Mouse (Mus musculus): Measurements from ENCODE around the gene Krt33a. TPM values are rescaled to one million over a fixed set of nuclear protein-coding genes. Genes with fewer than 3 reads are reported as not detected.

Gene Krt33a
- polyA plus RNA-seq, 1 experiment from 2014 or later: not detected

DNA sequence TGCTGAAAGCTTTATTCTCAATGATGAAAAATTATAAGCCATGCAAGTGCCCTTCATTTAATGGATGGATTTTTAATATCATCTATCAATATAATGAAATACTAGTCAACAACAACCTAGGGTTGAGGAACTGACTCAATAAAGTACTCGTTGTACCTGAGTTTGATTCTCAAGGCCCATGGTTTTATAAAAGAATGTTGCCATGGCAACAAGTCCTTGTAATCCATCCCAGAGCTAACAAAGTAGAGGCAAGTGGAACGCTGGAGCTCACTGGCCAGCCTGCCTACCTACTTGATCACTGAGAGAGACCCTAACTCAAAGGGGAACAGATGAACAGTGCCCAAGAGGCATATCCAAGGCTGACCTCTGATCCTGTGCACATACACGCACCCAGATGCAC lies 25.4 kb downstream of the Krt33a start:
- H3K36me3 ChIP-seq (ENCODE audit: control insufficient read depth, insufficient read depth): no peaks in the 10 kb centered on the region
- H3K4me3 ChIP-seq (ENCODE audit: low read depth, low read length): no peak overlapping the region
- H3K27ac ChIP-seq (ENCODE audit: low read depth, low read length): no peak overlapping the region
- 73% methylated on average over 3 of the region's 3 CpGs for WGBS
- ATAC-seq: no peak
- H3K4me1 ChIP-seq (replicated peaks; ENCODE audit: control insufficient read depth, insufficient read depth, low read length): no peaks in the 10 kb centered on the region
- H3K9ac ChIP-seq (ENCODE audit: low read depth, low read length): no peak overlapping the region
- H3K4me2 ChIP-seq (replicated peaks; ENCODE audit: low read depth): no peak overlapping the region
- peaks cover 9% of the 10 kb centered on the region; the same call in 1 of the 2 replicates for H3K27me3 ChIP-seq (replicated peaks; ENCODE audit: control insufficient read depth, insufficient read depth, low read length)
- H3K9me3 ChIP-seq (ENCODE audit: control insufficient read depth): no peaks in the 10 kb centered on the region
- no peak for TF ChIP-seq CTCF (IDR thresholded peaks at IDR 0.05; ENCODE audit: low read depth)

DNA sequence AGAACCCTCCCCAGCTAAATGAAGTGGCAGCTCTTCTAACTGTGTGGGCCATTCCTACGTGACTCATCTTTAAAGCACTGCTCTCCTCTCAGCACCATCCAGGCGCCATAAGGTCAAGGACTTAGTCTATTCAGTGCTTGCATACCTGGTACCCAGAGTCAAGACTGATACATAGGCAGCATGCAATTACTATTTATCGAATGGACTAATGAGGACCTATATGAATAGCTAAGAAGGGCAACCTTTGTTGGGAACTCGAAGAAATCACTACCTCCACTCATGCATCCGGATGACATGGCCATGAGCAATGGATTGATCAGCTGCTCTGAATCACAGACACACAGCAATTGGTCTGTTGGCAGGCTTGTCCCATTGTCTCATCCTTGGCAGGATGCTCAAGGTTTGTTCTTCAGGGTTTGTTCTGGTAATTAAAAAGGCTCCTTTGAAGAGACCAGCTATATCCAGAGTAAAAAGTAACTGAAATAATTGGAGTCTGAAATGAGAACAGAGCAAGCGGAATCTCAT lies 26.1 kb downstream of the Krt33a start:
- no peak overlapping the region for H3K4me3 ChIP-seq (ENCODE audit: low read depth, low read length)
- H3K9me3 ChIP-seq (ENCODE audit: control insufficient read depth): no peaks in the 10 kb centered on the region
- no peaks in the 10 kb centered on the region for H3K4me1 ChIP-seq (replicated peaks; ENCODE audit: control insufficient read depth, insufficient read depth, low read length)
- no peaks in the 10 kb centered on the region for H3K36me3 ChIP-seq (ENCODE audit: control insufficient read depth, insufficient read depth)
- WGBS: 82% methylated on average over 6 of the region's 6 CpGs
- ATAC-seq: no peak
- no peak for TF ChIP-seq CTCF (IDR thresholded peaks at IDR 0.05; ENCODE audit: low read depth)
- no peak overlapping the region for H3K4me2 ChIP-seq (replicated peaks; ENCODE audit: low read depth)
- H3K27me3 ChIP-seq (replicated peaks; ENCODE audit: control insufficient read depth, insufficient read depth, low read length): peaks cover 9% of the 10 kb centered on the region; the same call in 1 of the 2 replicates
- no peak overlapping the region for H3K27ac ChIP-seq (ENCODE audit: low read depth, low read length)
- H3K9ac ChIP-seq (ENCODE audit: low read depth, low read length): no peak overlapping the region

DNA sequence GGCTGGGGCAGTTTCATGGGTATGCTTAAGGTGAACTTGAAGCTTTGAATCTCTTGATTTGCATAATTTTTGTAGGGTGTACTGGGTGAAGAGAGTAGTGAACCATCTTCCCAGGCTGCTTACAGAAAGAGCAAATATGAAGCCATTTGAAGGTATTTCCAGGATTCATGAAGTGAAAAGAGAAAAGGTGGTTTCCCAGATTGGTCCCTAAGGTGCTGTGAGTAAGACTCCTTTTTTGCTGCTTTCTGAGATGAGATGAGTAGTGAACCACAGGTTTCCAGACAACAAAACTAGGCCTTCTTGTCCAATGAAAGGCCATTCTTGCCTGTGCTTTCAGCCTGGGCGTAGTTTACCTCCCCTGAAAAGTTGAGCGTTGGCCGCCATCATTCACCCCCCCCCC lies 27.5 kb downstream of the Krt33a start:
- Histone ChIP-seq H3K4me1 (replicated peaks; ENCODE audit: control insufficient read depth, insufficient read depth, low read length) (no peaks in the 10 kb centered on the region), H3K9ac (ENCODE audit: low read depth, low read length) (no peak overlapping the region), H3K27ac (ENCODE audit: low read depth, low read length) (no peak overlapping the region), H3K4me3 (ENCODE audit: low read depth, low read length) (no peak overlapping the region), H3K27me3 (replicated peaks; ENCODE audit: control insufficient read depth, insufficient read depth, low read length) (peaks cover 9% of the 10 kb centered on the region; the same call in 1 of the 2 replicates), H3K9me3 (ENCODE audit: control insufficient read depth) (no peaks in the 10 kb centered on the region), H3K36me3 (ENCODE audit: control insufficient read depth, insufficient read depth) (no peaks in the 10 kb centered on the region), H3K4me2 (replicated peaks; ENCODE audit: low read depth) (no peak overlapping the region)
- 89% methylated on average over 3 of the region's 3 CpGs for WGBS
- TF ChIP-seq CTCF (IDR thresholded peaks at IDR 0.05; ENCODE audit: low read depth): no peak
- ATAC-seq: no peak

DNA sequence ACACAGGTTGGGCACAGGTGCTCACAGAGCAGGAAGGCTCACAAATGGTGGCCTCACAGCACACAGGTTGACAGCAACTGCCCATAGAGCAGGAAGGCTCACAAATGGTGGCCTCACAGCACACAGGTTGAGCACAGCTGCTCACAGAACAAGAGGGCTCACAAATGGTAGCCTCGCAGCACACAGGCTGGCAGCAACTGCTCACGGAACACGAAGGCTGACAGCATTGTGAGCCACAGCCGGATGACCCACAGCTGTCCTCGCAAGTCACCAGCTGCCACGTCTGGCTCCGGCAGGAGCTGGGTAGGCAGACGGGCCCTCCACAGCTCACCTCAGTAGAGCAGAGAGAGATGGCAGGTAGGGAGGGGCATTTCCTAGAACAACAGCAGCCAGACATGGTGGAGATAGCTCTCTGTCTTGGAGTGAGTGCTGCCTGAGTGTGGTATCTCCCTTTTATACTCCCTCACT lies 29.8 kb downstream of the Krt33a start, which contains the start of gene Krtap16-1:
TSS of gene Krtap16-1 (minus strand) at position 418 of the 468 bp plus-strand sequence.
- no peak for TF ChIP-seq CTCF (IDR thresholded peaks at IDR 0.05; ENCODE audit: low read depth)
- Histone ChIP-seq H3K9ac (ENCODE audit: low read depth, low read length) (no peak within 1 kb of the TSS), H3K9me3 (ENCODE audit: control insufficient read depth) (no peaks in the 10 kb centered on the region), H3K27me3 (replicated peaks; ENCODE audit: control insufficient read depth, insufficient read depth, low read length) (no peaks in the 10 kb centered on the region), H3K4me3 (ENCODE audit: low read depth, low read length) (no peak within 1 kb of the TSS), H3K27ac (ENCODE audit: low read depth, low read length) (no peak within 1 kb of the TSS), H3K4me1 (replicated peaks; ENCODE audit: control insufficient read depth, insufficient read depth, low read length) (no peaks in the 10 kb centered on the region), H3K36me3 (ENCODE audit: control insufficient read depth, insufficient read depth) (no peaks in the 10 kb centered on the region), H3K4me2 (replicated peaks; ENCODE audit: low read depth) (no peak within 1 kb of the TSS)
- no peak for ATAC-seq
- WGBS: 78% methylated on average over 8 of the region's 8 CpGs

DNA sequence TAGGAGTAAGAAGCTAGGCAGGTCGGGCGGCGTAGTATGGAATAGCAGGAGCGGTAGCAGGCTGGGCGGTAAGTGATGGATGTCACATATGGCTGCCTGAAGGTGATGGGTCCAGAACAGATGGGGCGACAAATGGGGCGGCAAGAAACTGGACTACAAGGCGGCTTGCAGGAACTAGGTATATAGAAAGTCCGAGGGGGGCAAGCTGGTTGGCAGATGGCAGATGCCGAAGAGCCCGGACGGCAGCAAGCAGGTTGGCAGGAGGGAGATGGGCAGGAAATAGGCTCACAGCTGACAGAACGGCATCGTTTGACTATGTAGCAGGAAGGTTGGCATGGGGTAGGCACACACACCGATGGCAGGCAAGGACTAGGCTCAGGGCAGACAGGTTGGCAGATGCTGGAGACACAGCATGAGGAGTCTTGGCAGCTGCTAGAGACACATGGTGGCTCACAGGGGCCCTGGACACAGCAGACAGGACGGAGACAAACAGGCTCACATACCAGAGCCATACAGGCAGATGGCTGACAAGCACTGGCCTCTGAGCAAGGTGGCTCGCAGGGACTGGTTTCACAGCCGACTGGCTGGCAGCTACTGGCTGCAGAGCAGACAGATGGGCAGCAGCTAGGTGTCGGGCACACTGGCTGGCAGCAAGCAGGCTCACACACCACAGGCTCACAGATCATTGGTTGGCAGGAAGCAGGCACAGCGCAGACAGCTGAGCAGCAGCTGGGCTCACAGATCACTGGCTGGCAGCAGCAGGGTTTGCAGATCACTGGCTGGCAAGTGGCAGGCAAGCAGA lies 30.5 kb downstream of the Krt33a start:
- H3K4me1 ChIP-seq (replicated peaks; ENCODE audit: control insufficient read depth, insufficient read depth, low read length): no peaks in the 10 kb centered on the region
- H3K27me3 ChIP-seq (replicated peaks; ENCODE audit: control insufficient read depth, insufficient read depth, low read length): no peaks in the 10 kb centered on the region
- no peak overlapping the region for H3K9ac ChIP-seq (ENCODE audit: low read depth, low read length)
- 78% methylated on average over 20 of the region's 20 CpGs for WGBS
- H3K36me3 ChIP-seq (ENCODE audit: control insufficient read depth, insufficient read depth): no peaks in the 10 kb centered on the region
- no peak overlapping the region for H3K27ac ChIP-seq (ENCODE audit: low read depth, low read length)
- no peak overlapping the region for H3K4me3 ChIP-seq (ENCODE audit: low read depth, low read length)
- no peak overlapping the region for H3K4me2 ChIP-seq (replicated peaks; ENCODE audit: low read depth)
- TF ChIP-seq CTCF (IDR thresholded peaks at IDR 0.05; ENCODE audit: low read depth): no peak
- ATAC-seq: no peak
- no peaks in the 10 kb centered on the region for H3K9me3 ChIP-seq (ENCODE audit: control insufficient read depth)

DNA sequence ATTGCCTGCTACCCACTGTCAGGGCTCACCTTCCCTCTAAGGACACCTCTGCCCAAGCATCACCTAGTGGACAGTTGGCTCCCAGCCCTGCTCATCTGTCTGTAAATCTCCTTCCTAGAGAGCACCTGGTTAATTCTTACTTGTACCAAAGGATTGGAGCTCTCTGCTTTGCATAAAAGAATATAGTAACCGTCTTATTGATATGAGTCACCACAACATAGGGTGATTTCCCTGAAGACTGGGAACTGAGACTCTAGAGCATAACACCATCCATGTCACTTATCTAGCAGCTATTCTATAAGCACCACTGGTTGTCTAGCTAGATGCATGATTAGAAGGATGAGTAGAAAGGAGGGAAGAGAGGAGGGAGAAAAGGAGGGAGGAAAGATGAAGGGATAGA lies 32.6 kb downstream of the Krt33a start:
- no peak overlapping the region for H3K27ac ChIP-seq (ENCODE audit: low read depth, low read length)
- no peaks in the 10 kb centered on the region for H3K9me3 ChIP-seq (ENCODE audit: control insufficient read depth)
- H3K27me3 ChIP-seq (replicated peaks; ENCODE audit: control insufficient read depth, insufficient read depth, low read length): no peaks in the 10 kb centered on the region
- H3K4me3 ChIP-seq (ENCODE audit: low read depth, low read length): no peak overlapping the region
- H3K4me1 ChIP-seq (replicated peaks; ENCODE audit: control insufficient read depth, insufficient read depth, low read length): no peaks in the 10 kb centered on the region
- no peaks in the 10 kb centered on the region for H3K36me3 ChIP-seq (ENCODE audit: control insufficient read depth, insufficient read depth)
- no peak for TF ChIP-seq CTCF (IDR thresholded peaks at IDR 0.05; ENCODE audit: low read depth)
- WGBS: 83% methylated on average over 1 of the region's 1 CpGs
- no peak overlapping the region for H3K9ac ChIP-seq (ENCODE audit: low read depth, low read length)
- no peak for ATAC-seq
- no peak overlapping the region for H3K4me2 ChIP-seq (replicated peaks; ENCODE audit: low read depth)
